Mouse (Mus musculus) kidney, adult 8-10 months (tissue): Measurements from ENCODE around the gene Wdr26.
A peak's percentile ranks its signal among the peaks of the same experiment; 100 is the strongest.

Experiments
- DNase-seq, 2 experiments: peaks; one replicate each; pipeline ENCODE4 v3.0.0; 2022

Gene Wdr26

GRCm38 (mm10) chr1:181151541-181151940, 60.3 kb downstream of the Wdr26 start:
- no peak for DNase-seq

- DNase-seq = peak; percentile 86 to 92
Observed at GRCm38 (mm10) chr1:181150827-181151534, 60.8 kb downstream of the Wdr26 start.

GRCm38 (mm10) chr1:181150431-181150826, 61.4 kb downstream of the Wdr26 start:
- no peak for DNase-seq

GRCm38 (mm10) chr1:181149373-181150017, 62.3 kb downstream of the Wdr26 start:
- DNase-seq = no peak

DNA sequence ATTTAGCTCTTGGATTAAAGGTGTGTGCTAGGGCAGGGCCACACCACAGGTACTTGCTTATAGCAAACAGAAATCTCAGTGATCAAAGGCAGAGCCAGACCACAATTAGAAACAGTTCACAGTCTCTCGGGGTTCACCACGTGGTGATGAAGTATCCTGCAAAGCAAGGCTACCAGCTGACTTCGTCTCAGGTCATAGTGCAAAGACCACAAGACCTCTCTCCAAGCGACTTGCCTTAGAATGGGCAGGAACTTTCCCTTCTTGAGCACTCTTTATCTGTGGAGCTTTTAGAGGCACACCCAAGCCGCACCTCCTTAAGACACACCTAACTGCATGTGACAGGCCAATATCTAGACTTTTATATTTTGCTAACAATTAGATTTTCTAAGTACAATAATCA, 63.3 kb downstream of the Wdr26 start:
- peak; percentile 62 to 69 for DNase-seq

DNA sequence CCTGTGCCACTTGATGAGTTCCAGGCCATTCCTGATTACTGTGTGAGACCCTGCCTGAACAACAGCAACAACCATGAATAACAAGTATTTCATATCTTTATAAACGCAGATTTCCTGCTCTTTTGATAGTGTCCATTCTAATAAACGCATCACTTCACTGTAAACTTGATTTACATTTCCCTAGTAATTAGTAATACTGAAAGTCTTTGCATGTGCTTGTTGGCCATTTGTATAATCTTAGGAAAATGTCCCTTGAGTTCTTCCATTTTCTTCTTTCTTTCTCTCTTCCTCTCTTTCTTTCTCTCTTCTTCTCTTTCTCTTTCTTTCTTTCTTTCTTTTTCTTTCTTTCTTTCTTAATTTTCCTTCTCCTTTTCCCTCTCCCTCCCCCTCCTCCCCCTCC, 65.6 kb downstream of the Wdr26 start:
- DNase-seq = no peak

DNA sequence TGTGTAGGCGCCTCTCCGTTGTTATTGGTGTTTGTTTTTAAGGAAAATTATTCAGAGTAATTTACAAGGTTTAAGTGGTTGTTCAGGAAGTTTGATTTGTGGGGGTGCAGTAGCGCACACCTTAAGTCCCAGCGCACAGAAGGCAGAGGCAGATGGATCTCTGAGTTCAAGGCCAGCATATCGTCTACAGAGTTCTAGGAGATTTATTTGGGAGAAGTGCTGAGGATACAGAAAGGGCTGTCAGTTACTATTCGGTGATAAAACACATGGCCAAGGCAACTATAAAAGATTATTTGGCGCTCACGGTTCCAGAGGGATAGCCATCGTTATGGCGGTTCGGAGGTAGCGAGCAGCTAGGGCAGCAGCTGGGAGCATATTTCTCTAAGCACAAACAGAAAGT, 66.8 kb downstream of the Wdr26 start:
- DNase-seq = no peak

GRCm38 (mm10) chr1:181143950-181144836, 67.6 kb downstream of the Wdr26 start, which contains the start of the genes Nvl and Cnih4:
Gene Nvl (minus strand): TSS chr1:181144204.
Gene Cnih4 (plus strand): TSS chr1:181144693.
- peak; percentile 92 to 94 for DNase-seq

DNA sequence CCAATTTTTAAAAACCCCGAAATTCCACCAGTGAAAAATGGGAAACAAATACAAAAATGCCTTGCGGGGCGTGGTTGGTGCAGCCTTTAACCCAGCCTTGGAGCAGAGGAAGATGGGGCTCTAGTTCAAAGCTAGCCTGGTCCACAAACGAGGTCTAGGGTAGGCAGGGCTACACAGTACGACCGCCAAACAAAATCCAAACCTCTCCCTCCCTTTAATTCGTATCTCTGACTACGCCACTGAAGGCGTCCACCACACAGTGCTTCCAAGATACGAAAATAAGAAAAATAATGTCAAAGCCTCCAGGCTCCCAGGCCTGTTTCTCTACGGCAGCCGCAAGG, 68.2 kb downstream of the Wdr26 start:
- DNase-seq = no peak

DNA sequence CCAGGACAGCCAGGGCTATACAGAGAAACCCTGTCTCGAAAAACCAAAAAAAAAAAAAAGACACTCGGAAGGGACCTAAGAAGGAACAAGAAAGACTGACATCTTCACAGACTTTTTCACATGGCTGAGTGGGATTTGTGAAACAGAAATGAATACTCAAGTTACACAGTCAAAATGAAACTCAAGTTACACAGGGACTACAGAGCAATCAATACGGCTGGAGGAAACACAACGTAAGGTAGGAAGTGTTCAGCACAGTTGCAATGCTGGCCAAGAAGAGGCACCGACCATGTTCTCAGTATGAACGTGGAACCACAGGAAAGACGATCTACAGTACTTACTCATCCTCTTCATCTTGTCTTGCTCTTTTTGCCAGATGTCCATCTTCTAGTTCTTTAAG, 73.1 kb downstream of the Wdr26 start:
- no peak for DNase-seq

DNA sequence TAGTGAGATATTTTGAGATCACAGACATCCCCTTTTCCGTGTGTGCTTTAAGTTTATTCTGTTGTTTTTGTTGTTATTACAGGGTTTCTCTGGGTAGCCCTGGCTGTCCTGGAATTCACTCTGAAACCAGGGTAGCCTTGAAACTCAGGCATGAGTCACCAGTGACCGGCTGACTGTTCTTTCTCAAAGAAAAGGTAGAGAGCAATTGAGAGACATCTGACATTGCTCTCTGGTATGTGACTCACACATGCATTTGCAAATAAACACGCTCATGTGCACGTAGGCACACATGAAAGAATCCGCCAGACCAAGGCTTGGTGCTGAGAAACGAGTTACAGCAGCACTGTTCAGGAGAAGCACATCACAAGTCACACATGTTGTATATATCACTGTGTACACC, 79.9 kb downstream of the Wdr26 start:
- DNase-seq = no peak

GRCm38 (mm10) chr1:181126766-181127165, 85.0 kb downstream of the Wdr26 start:
- no peak for DNase-seq

GRCm38 (mm10) chr1:181125916-181126315, 85.9 kb downstream of the Wdr26 start:
- no peak for DNase-seq

DNA sequence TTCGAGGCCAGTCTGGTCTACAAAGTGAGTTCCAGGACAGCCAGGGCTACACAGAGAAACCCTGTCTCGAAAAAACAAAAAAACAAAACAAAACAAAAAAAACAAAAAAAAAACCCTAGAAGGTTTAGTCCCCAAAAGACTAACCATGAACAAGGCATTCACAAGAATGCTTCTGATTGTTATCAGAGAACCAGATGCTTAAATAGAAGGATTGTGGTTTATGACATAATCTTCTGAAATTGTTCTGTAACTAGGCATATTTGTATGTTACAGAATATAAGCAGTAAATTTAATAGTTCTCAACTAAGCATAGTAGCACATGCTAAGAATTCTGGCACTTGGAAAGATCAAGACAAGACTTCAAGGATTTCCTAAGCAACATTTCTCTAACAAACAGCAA, 87.7 kb downstream of the Wdr26 start:
- DNase-seq = no peak
